Mouse (Mus musculus) inflammation-experienced regulatory T-cells, adult 16 weeks (primary cell): ENCODE measurements around the gene Ssxa1. TPM values are rescaled to one million over a fixed set of nuclear protein-coding genes. Genes with fewer than 3 reads are reported as not detected.

Experiments used
- polyA plus RNA-seq: library from polyadenylated mRNA; unstranded; fragments of 100-300 nt; shearing (Covaris generic); gene quantifications from one replicate; pipeline ENCODE4 v1.2.1, GENCODE M21; 2017

The Ssxa1 gene
- not detected for polyA plus RNA-seq

DNA sequence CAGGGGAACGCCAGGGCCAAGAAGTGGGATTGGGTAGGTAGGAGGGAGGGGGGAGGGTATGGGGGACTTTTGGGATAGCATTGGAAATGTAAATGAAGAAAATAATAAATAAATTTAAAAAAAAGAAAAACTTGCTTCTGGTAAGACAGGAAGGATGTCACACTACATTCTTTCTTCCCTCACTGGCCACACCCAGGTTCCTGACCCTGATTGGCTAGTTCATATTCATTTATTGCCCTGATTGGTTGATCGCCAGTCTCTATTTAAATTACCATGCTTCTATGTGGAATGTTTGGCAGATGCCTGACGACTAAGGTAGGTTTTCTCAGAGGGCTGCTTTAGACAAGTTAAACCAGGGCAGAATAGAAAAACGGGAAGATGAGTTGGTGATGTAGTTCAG is at the start of gene Ssxa1:
TSS of gene Ssxa1 (plus strand) at position 301 of the 400 bp plus-strand sequence.

DNA sequence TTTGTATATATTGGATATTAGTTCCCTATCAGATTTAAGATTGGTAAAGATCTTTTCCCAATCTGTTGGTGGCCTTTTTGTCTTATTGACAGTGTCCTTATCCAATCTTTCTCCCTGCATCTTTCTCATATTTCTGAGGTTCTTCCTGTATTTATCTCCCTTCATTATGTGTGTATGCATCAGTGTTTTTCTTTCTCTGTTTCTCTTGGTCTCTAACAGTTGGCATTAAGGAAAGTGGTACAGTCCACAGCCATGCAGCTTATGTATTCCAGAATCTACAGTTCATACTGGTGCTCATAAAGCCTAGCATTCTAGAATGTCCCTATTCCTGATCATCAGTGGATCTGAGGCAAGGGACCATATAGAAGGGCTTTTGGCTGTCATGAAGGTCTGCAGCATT is 47.5 kb upstream of the Ssxa1 start, which contains the start of gene Spaca5:
TSS of gene Spaca5 (plus strand) at position 301 of the 400 bp plus-strand sequence.

DNA sequence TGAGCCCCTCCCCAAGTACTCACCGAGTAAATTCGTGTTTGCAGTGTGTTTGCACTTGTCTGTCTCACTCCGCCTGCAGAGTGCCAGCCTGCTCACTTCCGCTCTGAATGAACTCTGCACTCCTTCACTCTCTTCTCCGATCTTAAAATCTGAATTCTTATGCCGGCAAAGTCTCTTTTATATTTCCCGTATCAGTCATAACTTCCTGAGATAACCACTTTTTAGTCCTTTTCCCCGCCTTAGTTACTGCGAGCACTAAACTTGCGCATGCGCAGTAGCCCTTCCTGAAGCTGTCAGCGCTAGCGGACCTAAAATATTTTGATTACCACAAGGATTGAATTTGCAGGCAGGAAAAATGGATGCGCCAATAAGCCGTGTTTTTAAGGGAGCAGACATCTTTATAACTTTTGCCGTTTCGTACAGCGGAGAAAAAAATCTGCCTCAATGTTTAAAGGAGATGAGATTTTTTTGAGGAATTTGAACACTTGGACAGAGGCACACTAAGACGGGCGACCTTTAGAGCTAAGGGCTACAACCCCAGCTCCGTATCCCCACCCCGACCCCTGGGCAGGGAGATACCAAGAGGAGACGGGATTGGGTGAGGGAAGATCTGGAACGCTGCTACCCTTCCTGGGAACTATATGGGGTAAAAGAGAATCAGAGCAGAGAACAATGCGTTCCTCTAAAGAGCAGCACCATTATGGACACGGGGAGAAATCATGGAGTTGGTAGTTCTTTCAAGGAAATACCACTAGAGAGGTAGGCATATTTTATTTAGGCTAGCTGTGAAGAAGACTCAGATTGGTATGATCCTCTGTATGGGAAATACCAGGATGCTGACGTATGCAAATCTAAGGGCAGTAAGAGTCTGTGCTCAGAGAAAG is 26.4 kb upstream of the Ssxa1 start, which contains the start of gene Zfp300:
TSS of gene Zfp300 (minus strand) at position 545 of the 884 bp plus-strand sequence.

Other genes with a start within 250 kb of the Ssxa1 start
- not detected for gene Timp1, start 245.7 kb upstream of the Ssxa1 start, polyA plus RNA-seq
- 0.50 TPM for gene Syn1, start 194.8 kb upstream of the Ssxa1 start, polyA plus RNA-seq
- 12.3 TPM for gene Cfp, start 184.3 kb upstream of the Ssxa1 start, polyA plus RNA-seq
- gene Elk1, start 165.2 kb upstream of the Ssxa1 start, polyA plus RNA-seq, result 10.8 TPM
- 44.0 TPM for gene Uxt, start 153.8 kb upstream of the Ssxa1 start, polyA plus RNA-seq
- gene Zfp182, start 53.5 kb upstream of the Ssxa1 start, polyA plus RNA-seq, result 17.3 TPM
- gene Spaca5, start 47.4 kb upstream of the Ssxa1 start, polyA plus RNA-seq, result not detected
- gene Zfp300, start 26.3 kb upstream of the Ssxa1 start, polyA plus RNA-seq, result 3.1 TPM
- gene Gm21876, start 59.8 kb downstream of the Ssxa1 start, polyA plus RNA-seq, result not detected